Mouse (Mus musculus) heart, embryonic 13.5 days (tissue): ENCODE measurements around the gene Gm43302. TPM values are rescaled to one million over a fixed set of nuclear protein-coding genes. Genes with fewer than 3 reads are reported as not detected.
"Not testable (repeated sequence)": the region's sequence is repeated elsewhere in the genome, so short reads cannot be mapped to it uniquely, and the experiment has no call there.

ENCODE experiments used
- ATAC-seq: fragments of 200-750 bp; cut with Nextera tagmentation; 2 replicates; pipeline ENCODE4 v1.8.0; 2017; ENCODE audit warnings: moderate TSS enrichment; ENCODE audit not compliant: insufficient number of reproducible peaks, low FRiP score, low TSS enrichment; ENCODE audit errors: extremely low read depth
- H3K27ac ChIP-seq: fragments of 300-500 bp; sonication (generic); replicated peaks from 2 replicates; pipeline ENCODE4 v1.5.1; 2015; ENCODE audit warnings: moderate library complexity, mild to moderate bottlenecking, inconsistent platforms
- H3K27me3 ChIP-seq: fragments of 300-500 bp; sonication (generic); replicated peaks from 2 replicates; pipeline ENCODE4 v1.6.1; 2015; ENCODE audit warnings: mild to moderate bottlenecking, inconsistent platforms
- H3K36me3 ChIP-seq: fragments of 300-500 bp; sonication (generic); 2 replicates; pipeline ENCODE4 v1.6.1; 2015; ENCODE audit warnings: mild to moderate bottlenecking, inconsistent platforms
- H3K4me1 ChIP-seq: fragments of 300-500 bp; sonication (generic); 2 replicates; pipeline ENCODE4 v1.6.1; 2015; ENCODE audit warnings: inconsistent platforms
- H3K4me2 ChIP-seq: fragments of 300-500 bp; sonication (generic); 2 replicates; pipeline ENCODE4 v1.6.1; 2015; ENCODE audit warnings: inconsistent platforms, mild to moderate bottlenecking, moderate library complexity
- H3K4me3 ChIP-seq: fragments of 300-500 bp; sonication (generic); 2 replicates; pipeline ENCODE4 v1.5.1; 2015; ENCODE audit warnings: moderate library complexity, mild to moderate bottlenecking, inconsistent platforms
- H3K9ac ChIP-seq: fragments of 300-500 bp; sonication (generic); 2 replicates; pipeline ENCODE4 v1.6.1; 2015; ENCODE audit warnings: inconsistent platforms, mild to moderate bottlenecking, moderate library complexity
- H3K9me3 ChIP-seq: fragments of 300-500 bp; sonication (generic); 2 replicates; pipeline ENCODE4 v1.6.1; 2016; ENCODE audit warnings: inconsistent platforms
- WGBS: fragments of 180-500 bp; shearing (Covaris S2); methylation state at CpG from one replicate; pipeline ENCODE4 v1.1.7; 2015; ENCODE audit warnings: mixed read lengths; 5-methylcytosine and 5-hydroxymethylcytosine counted together
- polyA plus RNA-seq: library from polyadenylated mRNA; unstranded; fragments of >200 nt; fragmentation: Nextera tagmentation; extraction: Ambion mirVana; gene quantifications from 2 replicates; pipeline ENCODE4 v1.2.1, GENCODE M21; 2015

Gm43302 gene
- polyA plus RNA-seq, 1 experiment from 2014 or later = 0.05 TPM

DNA sequence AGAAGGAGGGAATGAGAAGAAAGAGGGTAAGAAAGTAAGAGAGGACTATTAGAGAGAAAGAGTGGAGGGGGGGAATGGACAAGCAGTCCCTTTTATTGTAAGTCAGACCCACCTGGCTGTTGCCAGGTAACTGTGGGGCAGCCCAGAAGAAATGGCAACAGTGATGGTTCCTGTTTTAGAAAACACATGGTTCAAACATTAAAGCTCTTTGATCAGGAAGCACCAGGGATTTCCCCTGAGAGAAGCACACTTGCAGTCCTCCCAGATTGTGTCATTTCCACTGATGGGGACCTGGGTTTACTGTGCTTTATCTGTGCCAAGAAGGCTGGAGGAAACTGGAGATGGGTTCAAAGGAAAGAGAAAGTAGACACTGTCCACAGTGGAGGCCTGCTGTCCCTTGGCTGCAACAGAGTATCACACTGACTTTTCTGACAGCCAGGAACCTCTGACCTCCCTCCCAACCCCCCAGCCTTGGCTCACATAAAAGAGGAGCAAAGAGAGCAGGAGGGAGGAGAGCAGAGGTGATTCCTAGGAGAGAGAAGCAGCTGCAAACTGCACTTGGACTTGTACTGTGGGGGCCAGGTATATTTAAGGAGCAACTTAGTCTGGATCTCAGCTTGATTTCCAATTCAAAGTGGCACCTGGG is 95.5 kb downstream of the Gm43302 start:
- not testable (repeated sequence) for ATAC-seq, H3K9me3 ChIP-seq, H3K36me3 ChIP-seq, H3K9ac ChIP-seq, H3K4me1 ChIP-seq, H3K4me2 ChIP-seq, H3K4me3 ChIP-seq, H3K27ac ChIP-seq, H3K27me3 ChIP-seq

DNA sequence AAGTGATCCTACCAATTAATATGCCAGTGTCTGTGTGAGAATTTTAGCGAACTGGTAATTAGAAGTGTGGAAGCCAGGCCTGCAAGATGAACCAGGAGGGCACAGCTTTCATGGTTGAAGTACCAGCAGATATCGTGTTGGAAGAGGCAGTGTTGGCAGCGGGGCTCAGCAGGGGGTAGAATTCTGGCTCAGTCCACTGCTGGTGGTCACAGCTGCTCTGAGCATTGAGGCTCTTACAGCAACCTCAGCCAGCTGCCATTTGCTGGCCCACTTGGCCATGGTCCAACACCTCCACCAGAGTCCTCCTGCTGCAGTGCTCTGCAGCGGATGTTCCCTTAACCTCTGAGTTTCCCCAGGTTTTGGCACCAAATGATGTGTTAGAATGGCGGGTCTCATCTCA is 97.2 kb downstream of the Gm43302 start:
- not testable (repeated sequence) for H3K27ac ChIP-seq, H3K9me3 ChIP-seq, H3K36me3 ChIP-seq, ATAC-seq, H3K27me3 ChIP-seq, H3K4me2 ChIP-seq, H3K4me1 ChIP-seq, H3K4me3 ChIP-seq, H3K9ac ChIP-seq
- WGBS = 78% methylated on average over 5 of the region's 5 CpGs

DNA sequence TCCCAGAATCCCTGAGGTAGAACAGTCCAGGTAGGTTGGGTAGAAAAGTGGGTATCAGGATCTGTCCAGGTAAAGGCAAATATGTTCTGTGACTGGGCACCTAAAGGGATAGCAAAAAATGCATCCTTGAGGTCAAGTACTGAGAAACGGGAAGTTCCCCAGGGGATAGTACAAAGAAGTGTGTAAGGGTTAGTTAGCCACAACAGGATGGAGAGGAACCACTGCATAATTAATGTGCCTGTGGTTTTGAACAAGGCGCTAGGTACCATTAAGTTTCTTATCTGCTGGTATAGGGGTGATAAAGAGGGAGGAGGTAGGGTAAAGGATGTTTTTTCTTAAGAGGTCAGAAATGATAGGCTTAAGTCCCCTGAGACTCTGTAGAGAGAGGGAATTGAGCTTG is 101.0 kb downstream of the Gm43302 start:
- not testable (repeated sequence) for H3K27ac ChIP-seq, H3K4me1 ChIP-seq, H3K4me2 ChIP-seq, H3K4me3 ChIP-seq, H3K9me3 ChIP-seq, ATAC-seq, H3K36me3 ChIP-seq, H3K27me3 ChIP-seq, H3K9ac ChIP-seq
- 69% methylated on average over 2 of the region's 2 CpGs for WGBS

DNA sequence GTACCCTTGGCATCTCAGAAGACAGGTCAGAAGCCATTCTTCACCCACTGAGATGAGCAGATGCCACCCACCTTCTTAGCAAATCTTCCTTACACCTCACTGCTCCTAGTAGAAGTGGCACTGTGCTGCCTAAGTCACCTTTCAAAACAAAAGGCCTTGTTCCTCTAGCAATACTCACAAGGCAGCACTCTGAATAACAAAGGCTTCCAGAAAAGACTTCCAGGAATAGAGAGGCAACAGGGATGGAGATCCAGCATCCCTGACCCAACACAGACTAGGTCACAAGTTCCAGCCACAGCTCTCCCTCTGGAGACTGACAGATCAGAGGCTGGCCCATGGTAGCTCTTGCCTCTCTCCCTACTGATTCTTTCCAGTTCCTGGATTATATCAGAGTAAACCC is 112.0 kb downstream of the Gm43302 start:
- Histone ChIP-seq H3K4me1 (no peaks in the 10 kb centered on the region), H3K9me3 (no peaks in the 10 kb centered on the region), H3K4me2 (no peak overlapping the region), H3K27me3 (no peaks in the 10 kb centered on the region), H3K9ac (no peak overlapping the region), H3K27ac (no peak overlapping the region), H3K36me3 (no peaks in the 10 kb centered on the region), H3K4me3 (no peak overlapping the region)
- ATAC-seq = no peak

Other genes starting within 250 kb of the Gm43302 start
- 3.0 and 3.2 TPM in 2 replicates for gene Gbp9, start 154.2 kb downstream of the Gm43302 start, polyA plus RNA-seq
- 1.3 and 1.4 TPM in 2 replicates for gene Gbp8, start 154.2 kb downstream of the Gm43302 start, polyA plus RNA-seq
- gene Gbp4, start 154.1 kb downstream of the Gm43302 start, polyA plus RNA-seq = 4.7 and 7.2 TPM in 2 replicates
- 0.15 TPM in 1 of 2 replicates, not detected in the other for gene Gbp10, start 54.2 kb downstream of the Gm43302 start, polyA plus RNA-seq
- gene Gbp6, start within 50 bp of the Gm43302 start, polyA plus RNA-seq = 1.5 and 1.8 TPM in 2 replicates
- 3.7 and 3.8 TPM in 2 replicates for gene Lrrc8b, start 122.1 kb upstream of the Gm43302 start, polyA plus RNA-seq
- 18.3 and 19.7 TPM in 2 replicates for gene Lrrc8c, start 225.7 kb upstream of the Gm43302 start, polyA plus RNA-seq